Mouse (Mus musculus): ENCODE data around the gene Osbpl2. TPM values are rescaled to one million over a fixed set of nuclear protein-coding genes. Genes with fewer than 3 reads are reported as not detected.

The Osbpl2 gene
- 10 to 100 TPM; 54.1 to 58.4 TPM for total RNA-seq (2021)

DNA sequence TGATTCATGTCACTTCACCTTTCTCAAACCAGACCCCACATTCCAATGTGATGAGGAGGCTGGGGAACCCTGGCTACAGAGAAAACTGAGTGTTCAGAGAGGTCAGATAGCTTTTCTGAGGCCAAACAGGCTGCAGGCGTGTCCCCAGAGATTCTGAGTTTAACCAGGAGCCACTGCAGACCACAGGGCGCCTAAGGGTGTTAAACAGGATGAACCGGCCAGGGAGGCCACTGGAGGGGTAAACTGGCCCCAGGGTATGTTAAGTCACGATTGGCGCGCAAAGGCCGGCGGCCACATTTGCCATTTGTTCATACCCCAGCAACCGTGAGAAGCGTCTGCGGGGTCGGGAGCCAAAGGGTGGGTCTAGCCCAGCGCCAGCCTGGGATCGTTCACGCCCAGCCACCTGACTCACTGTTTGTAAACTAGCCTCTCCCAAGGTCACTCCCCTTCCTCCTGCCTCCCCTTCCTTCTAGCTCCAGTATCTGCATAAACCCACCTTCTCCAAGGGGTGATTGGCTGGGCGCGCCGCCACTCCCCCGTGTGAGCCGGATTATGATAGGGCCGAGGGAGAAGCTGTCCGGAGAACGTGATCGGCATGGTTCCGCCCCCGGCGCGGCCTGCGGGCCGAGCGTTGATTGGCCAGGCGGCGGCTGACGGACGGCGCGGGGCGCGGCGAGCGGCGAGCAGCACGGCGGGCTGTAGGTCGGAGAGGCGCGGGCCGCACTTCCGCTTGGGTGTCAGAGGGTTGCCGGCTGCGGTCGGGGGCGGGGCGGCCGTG lies at the start of gene Osbpl2:
TSS of gene Osbpl2 (plus strand) at position 646 of the 778 bp plus-strand sequence.
- intact Hi-C loops (cut with DNase I): no loop called here
- peak; percentile 99 to 100 for DNase-seq (ENCODE audit: extremely low spot score in 1 of 2, low spot score in 2 of 2)

DNA sequence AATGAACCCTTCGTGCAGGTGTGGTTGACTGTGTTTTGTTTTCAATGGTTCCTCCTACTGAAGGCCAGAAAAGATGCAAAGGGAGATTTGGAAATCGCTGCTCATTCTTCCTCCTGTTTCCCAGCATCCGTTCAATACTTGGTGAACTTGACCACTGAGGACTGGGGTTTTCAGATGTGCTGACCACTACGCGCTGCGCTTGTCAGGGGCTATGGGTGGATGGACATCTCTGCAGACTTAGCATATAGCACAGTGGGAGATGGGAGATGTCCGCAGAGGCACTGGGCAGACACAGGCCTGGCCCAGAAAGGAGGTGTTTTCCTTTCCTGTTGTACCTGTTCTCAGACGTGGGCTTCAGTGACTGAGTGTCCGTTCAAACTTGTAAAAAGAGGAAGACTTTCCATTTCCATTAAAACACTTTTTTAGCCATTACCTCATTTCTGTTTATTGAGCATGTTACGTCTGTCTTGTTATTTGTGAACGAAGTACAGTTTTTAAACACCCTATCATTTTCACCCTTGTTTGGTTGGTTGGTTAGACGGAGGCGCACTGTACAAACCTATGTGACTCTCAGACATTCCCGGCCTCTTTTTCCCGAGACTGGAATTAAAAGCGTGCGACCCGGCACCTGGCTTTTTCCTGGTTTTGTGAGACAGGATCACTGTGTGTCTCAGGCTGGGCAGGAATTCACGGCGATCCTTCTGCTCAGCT lies 49.2 kb upstream of the Osbpl2 start:
- intact Hi-C loops (cut with DNase I): loop anchor here (10.0 kb wide), 1 partner anchor 85 kb away; no protein-coding TSS in a partner anchor
- no peak for DNase-seq (ENCODE audit: extremely low spot score in 1 of 2, low spot score in 2 of 2)

DNA sequence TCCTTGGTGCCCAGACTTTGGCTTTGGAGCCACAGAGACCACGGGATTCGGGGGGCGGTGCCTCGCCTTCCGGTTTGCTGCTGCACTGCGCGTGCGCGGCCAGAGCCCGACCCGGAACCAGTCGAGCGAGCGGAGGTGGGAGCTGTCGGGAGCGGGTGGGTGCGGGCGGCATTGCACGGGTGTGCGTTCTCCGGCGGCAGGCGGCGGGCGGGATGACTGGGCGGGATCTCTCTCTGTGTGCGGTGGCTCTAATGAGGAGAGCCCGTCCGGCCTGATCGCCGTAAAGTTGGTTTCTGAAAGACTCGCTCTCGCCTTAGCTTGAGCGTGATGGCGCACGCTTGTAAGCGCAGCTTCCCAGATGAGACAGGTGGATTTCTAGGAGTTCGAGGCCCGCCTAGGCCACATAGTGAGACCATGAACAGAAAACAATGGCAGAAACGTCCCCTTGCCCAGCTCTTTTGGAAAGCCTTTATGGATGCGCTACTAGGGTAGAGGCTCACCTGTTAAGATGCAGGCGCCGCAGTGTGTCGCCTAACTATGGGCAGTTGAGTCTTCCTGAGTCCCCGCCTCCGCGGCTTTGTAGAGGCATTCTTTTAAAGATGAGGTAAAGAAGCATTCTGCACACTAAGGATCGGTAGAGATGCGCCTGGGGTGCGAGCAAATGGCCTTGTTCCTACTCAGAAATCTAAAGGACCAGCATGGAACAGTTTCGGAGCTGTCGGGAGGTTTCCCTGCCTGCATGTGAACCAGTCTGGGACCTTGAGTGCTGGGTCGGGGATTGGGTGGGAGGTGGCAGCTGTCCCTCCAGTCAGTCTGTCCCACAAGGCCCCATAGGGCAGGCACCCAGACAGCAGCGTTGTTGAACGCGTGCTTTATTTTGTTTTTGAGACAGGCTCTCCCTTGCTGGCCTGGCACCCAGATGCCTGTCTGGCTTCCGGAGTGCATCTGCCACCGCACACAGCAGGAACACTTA lies 48.3 kb upstream of the Osbpl2 start, which contains the start of gene Mtg2:
TSS of gene Mtg2 (plus strand) at position 108 of the 973 bp plus-strand sequence.
- intact Hi-C loops (cut with DNase I): loop anchor here (10.0 kb wide), 1 partner anchor 84 kb away; no protein-coding TSS in a partner anchor

DNA sequence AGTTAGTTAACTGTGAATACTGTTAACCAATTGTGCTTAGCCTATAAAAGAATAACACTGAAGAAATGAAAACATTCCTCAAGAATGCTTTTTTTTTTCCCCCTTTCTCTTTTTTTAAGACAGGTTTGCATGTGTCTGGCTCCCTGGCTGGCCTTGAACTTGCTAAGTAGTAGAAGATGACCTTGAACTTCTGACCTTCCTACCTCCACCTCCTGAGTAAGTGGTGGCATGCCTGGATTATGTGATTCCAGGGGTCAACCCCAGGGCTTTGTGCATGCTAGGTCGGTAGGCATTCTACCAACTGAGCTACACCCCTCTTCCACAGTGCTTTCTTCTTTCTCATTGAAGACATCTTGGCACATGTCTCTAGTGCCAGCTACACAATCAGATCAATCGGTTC lies 47.4 kb upstream of the Osbpl2 start:
- intact Hi-C loops (cut with DNase I): loop anchor here (10.0 kb wide), 1 partner anchor 83 kb away; no protein-coding TSS in a partner anchor
- DNase-seq (ENCODE audit: extremely low spot score in 1 of 2, low spot score in 2 of 2): no peak

More for the DNA sequence above, 48.3 kb upstream of the Osbpl2 start, which contains the start of gene Mtg2:
- DNase-seq (ENCODE audit: extremely low spot score in 1 of 2, low spot score in 2 of 2): peak; percentile 94 to 97

DNA sequence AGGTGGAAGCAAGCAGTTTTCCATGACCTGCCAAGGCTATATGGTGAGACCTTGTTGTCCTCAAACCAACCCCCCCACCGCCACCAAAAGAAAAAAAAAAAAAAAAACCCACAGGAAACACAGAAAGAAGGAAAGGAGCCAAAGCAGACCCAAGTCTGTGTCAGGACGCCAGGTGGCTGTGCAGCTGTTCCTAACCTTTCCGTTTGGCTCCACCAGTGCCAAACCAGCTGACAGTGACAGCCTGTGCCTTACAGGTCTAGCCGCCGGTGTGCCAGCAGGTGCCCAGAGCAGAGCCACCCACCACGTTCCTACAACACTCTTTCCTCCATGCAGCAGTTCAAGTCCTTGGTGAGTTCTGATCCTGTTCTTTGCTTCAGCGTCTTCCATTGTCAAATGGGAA lies 46.2 kb upstream of the Osbpl2 start:
- intact Hi-C loops (cut with DNase I): loop anchor here (10.0 kb wide), 1 partner anchor 82 kb away; no protein-coding TSS in a partner anchor
- DNase-seq (ENCODE audit: extremely low spot score in 1 of 2, low spot score in 2 of 2): no peak

DNA sequence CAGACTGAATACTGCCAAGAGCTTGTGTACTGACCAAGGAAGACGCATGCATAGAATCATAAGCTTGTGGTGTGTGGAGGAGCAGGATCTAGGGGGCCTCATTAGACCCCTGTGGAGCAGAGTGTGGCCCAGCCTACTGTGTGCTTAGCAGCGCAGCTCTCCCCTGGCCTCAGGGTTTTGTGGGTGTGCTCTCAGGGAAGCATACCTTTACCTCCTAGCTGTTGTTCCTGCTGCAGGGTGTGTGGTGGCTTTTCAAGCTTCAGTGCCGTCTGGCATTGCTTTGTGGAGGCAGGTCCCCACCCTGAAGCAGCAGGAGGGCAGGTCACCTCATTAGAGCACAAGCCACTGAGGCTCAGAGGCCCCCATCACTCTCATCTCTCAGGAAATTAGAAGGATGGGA lies 41.5 kb upstream of the Osbpl2 start:
- intact Hi-C loops (cut with DNase I): loop anchor here (10.0 kb wide), 1 partner anchor 77 kb away; no protein-coding TSS in a partner anchor
- DNase-seq (ENCODE audit: extremely low spot score in 1 of 2, low spot score in 2 of 2): no peak

DNA sequence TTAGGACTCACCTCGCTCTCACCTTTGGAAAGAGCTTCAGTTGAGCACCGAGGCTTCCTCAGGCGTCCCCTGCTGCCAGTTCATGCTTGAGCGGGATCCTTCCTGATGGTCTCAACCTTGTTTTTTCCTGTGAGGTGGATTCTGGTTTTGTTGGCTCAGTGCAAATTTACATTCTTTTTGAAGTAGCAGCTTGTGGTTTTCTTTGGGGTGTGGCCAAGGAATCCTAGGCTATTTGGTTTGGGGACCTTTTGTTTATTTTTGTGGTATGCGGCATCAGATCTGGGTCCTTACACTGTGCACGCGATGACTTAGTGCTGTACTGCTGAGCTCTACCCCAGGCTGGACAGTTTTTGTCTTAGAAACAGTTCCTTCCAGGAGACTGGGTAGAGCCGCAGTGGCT lies 38.4 kb upstream of the Osbpl2 start:
- intact Hi-C loops (cut with DNase I): no loop called here
- no peak for DNase-seq (ENCODE audit: extremely low spot score in 1 of 2, low spot score in 2 of 2)

DNA sequence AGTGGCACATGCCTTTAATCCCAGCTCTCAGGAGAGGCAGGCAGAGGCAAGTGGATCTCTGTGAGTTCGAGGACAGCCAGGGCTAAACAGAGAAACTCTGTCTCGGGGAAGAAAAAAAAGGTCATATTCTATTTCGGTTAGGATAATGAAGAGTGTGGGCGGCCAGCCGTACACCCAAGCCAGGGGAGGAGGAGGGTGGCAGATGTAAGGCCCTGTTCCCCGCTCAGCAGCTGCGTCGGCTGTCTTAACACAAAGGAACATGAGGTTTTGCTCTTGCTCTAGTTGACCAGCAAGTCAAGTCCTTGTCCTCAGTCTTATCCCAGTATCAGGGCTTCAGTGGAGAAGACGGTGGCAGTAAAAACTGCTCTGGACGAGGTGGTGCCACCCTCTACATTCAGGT lies 36.0 kb upstream of the Osbpl2 start:
- intact Hi-C loops (cut with DNase I): no loop called here

DNA sequence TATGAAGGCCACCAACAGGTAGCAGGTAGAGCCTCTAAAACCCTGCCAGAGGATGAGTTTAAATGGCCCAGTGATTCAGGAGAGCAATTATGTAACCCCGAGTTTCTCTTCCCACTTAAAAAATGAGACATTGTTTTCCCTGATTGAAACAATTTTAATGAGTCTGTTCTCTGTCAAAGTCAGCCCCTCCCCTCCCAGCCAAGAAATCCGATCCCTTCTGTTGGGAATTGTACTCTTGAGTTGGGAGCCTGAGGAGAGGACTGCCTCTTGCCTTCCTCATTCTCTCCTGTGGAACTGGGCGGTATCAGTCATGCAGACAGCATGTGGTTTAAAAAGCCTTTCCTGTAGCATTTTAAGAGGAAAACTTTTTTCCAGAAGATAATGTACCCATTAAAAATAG lies 34.5 kb upstream of the Osbpl2 start:
- no peak for DNase-seq (ENCODE audit: extremely low spot score in 1 of 2, low spot score in 2 of 2)
- intact Hi-C loops (cut with DNase I): no loop called here

More for the DNA sequence above, 36.0 kb upstream of the Osbpl2 start:
- no peak for DNase-seq (ENCODE audit: extremely low spot score in 1 of 2, low spot score in 2 of 2)

DNA sequence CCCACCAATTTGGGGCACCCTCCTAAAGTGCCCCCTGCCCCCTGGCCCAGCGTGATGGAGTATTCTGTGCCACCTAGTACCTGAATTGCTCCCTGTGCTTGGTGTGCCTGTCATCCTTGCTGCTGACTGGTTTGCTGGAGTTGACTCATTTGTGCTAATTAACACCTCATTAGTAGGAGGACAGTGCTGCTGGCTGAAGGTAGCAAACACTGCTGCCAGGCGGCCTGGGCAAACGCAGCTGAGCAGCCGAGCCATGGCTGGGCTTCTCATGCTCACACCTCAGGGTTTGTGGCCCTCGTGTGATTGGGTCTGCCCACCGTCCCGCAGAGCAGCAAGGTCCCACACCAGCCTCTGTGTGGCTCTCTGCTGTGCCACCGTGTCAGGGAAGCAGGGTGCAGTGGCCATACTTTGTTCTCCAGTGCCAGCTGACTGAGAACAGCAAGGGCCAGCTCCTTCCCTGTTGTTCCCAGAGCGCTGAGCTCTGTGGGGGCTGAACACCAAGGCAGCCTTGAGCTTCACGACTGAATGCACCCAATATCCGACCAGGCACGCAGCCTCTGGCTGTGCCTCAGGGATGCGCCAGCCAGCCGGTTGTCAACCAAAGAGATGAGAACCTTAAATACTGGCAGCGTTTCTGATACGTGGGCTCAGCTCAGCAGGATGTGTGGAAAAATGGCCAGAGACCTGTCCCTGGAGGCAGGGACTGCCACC lies 33.0 kb upstream of the Osbpl2 start:
- no peak for DNase-seq (ENCODE audit: extremely low spot score in 1 of 2, low spot score in 2 of 2)
- intact Hi-C loops (cut with DNase I): loop anchor here (5.0 kb wide), 1 partner anchor 166 kb away; no protein-coding TSS in a partner anchor

DNA sequence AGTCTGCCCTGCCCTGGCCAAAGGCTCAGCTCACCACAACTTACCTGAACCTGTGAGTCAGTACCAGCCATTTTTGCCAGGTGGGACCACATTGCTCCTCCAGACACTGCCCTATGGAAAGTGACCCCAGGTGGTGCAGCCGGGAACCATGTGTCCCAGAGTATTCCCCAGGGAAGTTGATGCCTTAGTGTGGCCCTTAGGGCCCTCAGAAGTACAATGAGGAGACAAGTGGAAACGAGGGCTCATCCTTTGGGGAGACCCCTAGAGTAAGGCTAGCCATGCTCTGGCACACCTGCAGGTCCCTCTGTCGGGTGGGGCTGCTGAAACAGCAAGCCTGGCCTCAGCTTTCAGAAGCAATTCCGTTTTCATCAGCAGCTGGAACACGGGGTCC lies 32.5 kb upstream of the Osbpl2 start:
- DNase-seq (ENCODE audit: extremely low spot score in 1 of 2, low spot score in 2 of 2): no peak
- intact Hi-C loops (cut with DNase I): loop anchor here (5.0 kb wide), 1 partner anchor 166 kb away; no protein-coding TSS in a partner anchor

DNA sequence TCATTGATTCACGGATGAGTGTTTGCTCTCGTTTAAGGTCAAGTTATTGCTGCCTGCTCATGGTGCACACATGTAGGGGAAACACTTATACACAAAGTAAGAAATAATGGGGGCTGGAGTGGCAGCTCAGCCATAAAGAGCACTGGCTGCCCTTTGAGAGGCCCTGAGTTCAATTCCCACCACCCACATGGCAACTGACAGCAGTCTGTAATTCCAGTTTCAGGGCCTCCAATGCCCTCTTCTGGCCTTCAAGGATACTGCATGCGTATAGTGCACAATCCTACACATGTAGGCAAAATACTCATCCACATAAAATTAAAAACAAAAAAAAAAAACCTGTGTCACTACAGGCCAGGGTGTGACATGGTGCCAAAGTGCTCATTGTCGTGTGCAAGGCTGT lies 31.6 kb upstream of the Osbpl2 start:
- intact Hi-C loops (cut with DNase I): loop anchor here (5.0 kb wide), 1 partner anchor 165 kb away; no protein-coding TSS in a partner anchor
- DNase-seq (ENCODE audit: extremely low spot score in 1 of 2, low spot score in 2 of 2): no peak

DNA sequence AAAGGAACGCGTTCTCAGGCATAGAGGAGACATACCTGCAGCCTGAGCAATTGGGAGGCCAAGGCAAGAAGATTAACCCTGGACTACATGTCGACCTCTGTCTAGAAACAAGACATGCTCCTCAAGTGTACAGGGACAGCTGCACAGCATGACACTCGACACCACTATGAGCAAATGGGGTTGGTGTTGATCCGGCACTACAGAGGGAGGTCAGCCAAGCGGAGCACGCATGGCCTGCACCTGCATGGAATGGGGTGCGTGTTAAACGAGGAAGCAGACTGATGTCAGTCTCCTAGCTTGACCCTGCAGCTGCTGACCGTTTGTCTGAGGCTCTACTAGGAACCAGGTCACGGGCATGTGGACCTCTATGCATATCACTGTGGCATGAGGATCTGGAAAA lies 28.8 kb upstream of the Osbpl2 start:
- no peak for DNase-seq (ENCODE audit: extremely low spot score in 1 of 2, low spot score in 2 of 2)
- intact Hi-C loops (cut with DNase I): no loop called here

DNA sequence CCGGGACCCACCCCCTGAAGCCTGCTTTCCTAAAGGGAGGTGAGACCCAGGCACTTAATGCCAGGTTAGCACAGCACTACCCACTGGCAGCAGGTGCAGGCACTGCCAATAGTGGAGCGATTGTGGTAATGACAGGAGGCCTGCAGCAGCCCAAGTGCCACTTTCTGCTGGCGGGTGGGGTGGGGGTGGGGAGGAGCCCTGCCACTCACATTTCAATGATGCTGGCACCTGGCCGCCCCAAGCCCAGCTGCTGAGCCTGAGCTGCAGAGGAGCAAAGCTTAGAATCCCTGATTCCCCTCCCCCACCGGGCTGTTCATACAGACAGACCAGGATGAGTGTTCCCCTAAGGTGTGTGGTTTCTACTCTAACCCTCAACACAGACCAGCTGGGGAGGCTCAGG lies 23.4 kb upstream of the Osbpl2 start:
- no peak for DNase-seq (ENCODE audit: extremely low spot score in 1 of 2, low spot score in 2 of 2)
- intact Hi-C loops (cut with DNase I): no loop called here

DNA sequence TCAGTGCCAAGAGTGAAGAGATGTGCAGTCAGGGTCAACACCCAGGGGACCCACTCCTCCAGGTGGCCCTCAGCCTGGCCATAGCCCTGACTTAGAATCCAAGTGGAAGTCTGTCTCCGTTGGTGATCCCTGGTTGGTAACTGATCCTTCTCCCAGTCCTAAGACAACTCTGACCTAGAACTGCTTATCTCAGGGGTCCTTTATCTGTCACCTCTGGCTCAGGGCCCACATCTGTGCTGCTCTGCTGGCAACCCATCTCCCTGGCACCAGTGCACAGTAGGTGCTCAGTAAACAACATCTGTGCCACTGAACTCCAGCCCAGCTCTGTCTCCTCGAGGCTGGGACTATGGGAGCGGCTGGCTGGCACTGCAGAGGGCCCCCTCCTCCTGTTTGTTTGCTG lies 21.5 kb upstream of the Osbpl2 start:
- intact Hi-C loops (cut with DNase I): no loop called here
- no peak for DNase-seq (ENCODE audit: extremely low spot score in 1 of 2, low spot score in 2 of 2)

DNA sequence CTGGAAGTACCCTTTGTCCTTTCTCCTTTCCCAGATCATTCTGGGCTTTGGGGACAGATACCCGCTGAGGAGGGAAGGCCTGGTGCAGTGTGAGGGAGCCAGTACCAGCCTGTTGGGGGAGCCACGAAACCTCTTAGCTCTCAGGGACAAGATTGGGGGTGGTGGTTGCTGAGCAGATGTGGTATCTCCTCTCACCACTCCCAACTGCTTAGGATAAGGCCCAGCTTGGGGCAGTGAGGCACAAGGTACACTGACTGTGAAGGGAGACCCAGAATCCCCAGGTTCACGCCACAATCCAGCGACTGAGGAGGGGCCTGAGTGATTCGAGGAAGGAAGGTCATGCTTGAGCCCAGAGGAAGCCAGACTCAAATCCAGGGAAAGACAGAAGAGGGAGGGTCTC lies 20.9 kb upstream of the Osbpl2 start:
- intact Hi-C loops (cut with DNase I): no loop called here

DNA sequence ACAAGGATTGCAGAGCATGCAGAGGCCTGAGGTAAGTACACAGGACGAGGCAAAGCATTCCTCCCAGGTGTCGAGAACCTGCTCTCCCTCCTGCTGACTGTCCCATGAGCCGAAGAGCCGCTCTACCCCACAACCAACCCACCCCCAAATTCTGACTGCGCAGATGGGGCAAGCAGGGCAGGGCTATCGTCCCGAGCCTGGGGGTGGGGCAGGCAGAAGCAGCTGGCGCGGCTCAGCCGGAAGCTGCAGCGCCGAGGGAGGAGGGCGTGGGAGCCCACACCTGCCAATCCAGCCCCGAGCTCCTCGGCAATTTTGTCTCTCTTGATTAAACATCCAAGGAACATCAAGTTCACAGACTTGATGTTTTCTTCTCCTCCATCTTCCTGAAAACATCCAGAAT lies 19.6 kb upstream of the Osbpl2 start:
- intact Hi-C loops (cut with DNase I): no loop called here
- no peak for DNase-seq (ENCODE audit: extremely low spot score in 1 of 2, low spot score in 2 of 2)

More for the DNA sequence above, 20.9 kb upstream of the Osbpl2 start:
- no peak for DNase-seq (ENCODE audit: extremely low spot score in 1 of 2, low spot score in 2 of 2)

Data from left cerebral cortex, postnatal 10 days (tissue).